Mouse (Mus musculus) embryonic facial prominence, embryonic 15.5 days (tissue): ENCODE measurements around the gene Nmnat2. TPM values are rescaled to one million over a fixed set of nuclear protein-coding genes. Genes with fewer than 3 reads are reported as not detected.

ENCODE experiments used
- ATAC-seq: fragments of 200-750 bp; cut with Nextera tagmentation; 2 replicates; pipeline ENCODE4 v1.8.0; 2017; ENCODE audit warnings: low read depth, moderate TSS enrichment; ENCODE audit not compliant: insufficient number of reproducible peaks, low FRiP score, low TSS enrichment
- H3K27ac ChIP-seq: fragments of 300-500 bp; sonication (generic); replicated peaks from 2 replicates; pipeline ENCODE4 v1.5.1; 2015; ENCODE audit warnings: mild to moderate bottlenecking, inconsistent platforms
- H3K27me3 ChIP-seq: fragments of 300-500 bp; sonication (generic); 2 replicates; pipeline ENCODE4 v1.6.1; 2015; ENCODE audit warnings: inconsistent platforms
- H3K36me3 ChIP-seq: fragments of 300-500 bp; sonication (generic); 2 replicates; pipeline ENCODE4 v1.6.1; 2015; ENCODE audit warnings: mild to moderate bottlenecking, inconsistent platforms
- H3K4me1 ChIP-seq: fragments of 300-500 bp; sonication (generic); 2 replicates; pipeline ENCODE4 v1.6.1; 2015; ENCODE audit warnings: inconsistent platforms
- H3K4me2 ChIP-seq: fragments of 300-500 bp; sonication (generic); replicated peaks from 2 replicates; pipeline ENCODE4 v1.6.1; 2015; ENCODE audit warnings: mild to moderate bottlenecking, inconsistent platforms
- H3K4me3 ChIP-seq: fragments of 300-500 bp; sonication (generic); replicated peaks from 2 replicates; pipeline ENCODE4 v1.5.1; 2015; ENCODE audit warnings: mild to moderate bottlenecking, inconsistent platforms
- H3K9ac ChIP-seq: fragments of 300-500 bp; sonication (generic); 2 replicates; pipeline ENCODE4 v1.6.1; 2015; ENCODE audit warnings: inconsistent platforms
- H3K9me3 ChIP-seq: fragments of 300-500 bp; sonication (generic); replicated peaks from 2 replicates; pipeline ENCODE4 v1.6.1; 2016; ENCODE audit warnings: inconsistent platforms
- WGBS: fragments of 180-500 bp; shearing (Covaris S2); methylation state at CpG from one replicate; pipeline ENCODE4 v1.1.7; 2015; 5-methylcytosine and 5-hydroxymethylcytosine counted together
- polyA plus RNA-seq: library from polyadenylated mRNA; unstranded; fragments of >200 nt; fragmentation: Nextera tagmentation; extraction: Ambion mirVana; gene quantifications from 2 replicates; pipeline ENCODE4 v1.2.1, GENCODE M21; 2015

The Nmnat2 gene
- polyA plus RNA-seq, 1 experiment from 2014 or later: 2.8 TPM

GRCm38 (mm10) chr1:153084191-153084590 lies 129.4 kb downstream of the Nmnat2 start:
- ATAC-seq: no peak
- Histone ChIP-seq H3K9ac (no peak overlapping the region), H3K36me3 (no peaks in the 10 kb centered on the region), H3K27ac (no peak overlapping the region), H3K4me2 (no peak overlapping the region), H3K4me3 (no peak overlapping the region), H3K4me1 (no peaks in the 10 kb centered on the region), H3K9me3 (no peaks in the 10 kb centered on the region), H3K27me3 (no peaks in the 10 kb centered on the region)
- 52% methylated on average over 6 of the region's 6 CpGs for WGBS

GRCm38 (mm10) chr1:153085198-153085597 lies 130.4 kb downstream of the Nmnat2 start:
- Histone ChIP-seq H3K27ac (no peak overlapping the region), H3K9ac (no peak overlapping the region), H3K9me3 (no peaks in the 10 kb centered on the region), H3K36me3 (no peaks in the 10 kb centered on the region), H3K4me1 (no peaks in the 10 kb centered on the region), H3K4me2 (no peak overlapping the region), H3K27me3 (no peaks in the 10 kb centered on the region), H3K4me3 (no peak overlapping the region)
- no peak for ATAC-seq
- 74% methylated on average over 5 of the region's 5 CpGs for whole genome bisulfite sequencing

- ATAC-seq: no peak
- no peak overlapping the region for H3K4me3 ChIP-seq
- H3K27ac ChIP-seq: no peak overlapping the region
- H3K36me3 ChIP-seq: no peaks in the 10 kb centered on the region
- no peaks in the 10 kb centered on the region for H3K27me3 ChIP-seq
- WGBS: 81% methylated on average over 5 of the region's 5 CpGs
- H3K9me3 ChIP-seq: no peaks in the 10 kb centered on the region
- H3K4me1 ChIP-seq: peaks cover 7% of the 10 kb centered on the region
- H3K9ac ChIP-seq: no peak overlapping the region
- H3K4me2 ChIP-seq: no peak overlapping the region
These were observed 133.0 kb downstream of the Nmnat2 start for GRCm38 (mm10) chr1:153087771-153088170.

GRCm38 (mm10) chr1:153090081-153090480 lies 135.3 kb downstream of the Nmnat2 start:
- peaks cover 9% of the 10 kb centered on the region for H3K4me1 ChIP-seq
- no peak overlapping the region for H3K9ac ChIP-seq
- no peak overlapping the region for H3K27ac ChIP-seq
- H3K9me3 ChIP-seq: no peaks in the 10 kb centered on the region
- no peaks in the 10 kb centered on the region for H3K36me3 ChIP-seq
- no peak for ATAC-seq
- H3K27me3 ChIP-seq: no peaks in the 10 kb centered on the region
- WGBS: 71% methylated on average over 2 of the region's 2 CpGs
- no peak overlapping the region for H3K4me2 ChIP-seq
- H3K4me3 ChIP-seq: no peak overlapping the region

GRCm38 (mm10) chr1:153090807-153091206 lies 136.0 kb downstream of the Nmnat2 start:
- no peaks in the 10 kb centered on the region for H3K36me3 ChIP-seq
- no peak for ATAC-seq
- H3K9me3 ChIP-seq: no peaks in the 10 kb centered on the region
- H3K27me3 ChIP-seq: no peaks in the 10 kb centered on the region
- 71% methylated on average over 4 of the region's 4 CpGs for WGBS
- no peak overlapping the region for H3K27ac ChIP-seq
- H3K9ac ChIP-seq: no peak overlapping the region
- peaks cover 11% of the 10 kb centered on the region for H3K4me1 ChIP-seq
- no peak overlapping the region for H3K4me2 ChIP-seq
- no peak overlapping the region for H3K4me3 ChIP-seq

- no peak overlapping the region for H3K9ac ChIP-seq
- peaks cover 19% of the 10 kb centered on the region for H3K4me1 ChIP-seq
- no peaks in the 10 kb centered on the region for H3K36me3 ChIP-seq
- H3K9me3 ChIP-seq: no peaks in the 10 kb centered on the region
- no peak overlapping the region for H3K4me2 ChIP-seq
- ATAC-seq: peak; percentile 63; the same call in 1 of the 2 replicates
- no peak overlapping the region for H3K4me3 ChIP-seq
- H3K27ac ChIP-seq: 0 out of 2 replicates have a peak overlapping the region, but pooled peaks have one; percentile 11
- 27% methylated on average over 9 of the region's 9 CpGs for WGBS
- no peaks in the 10 kb centered on the region for H3K27me3 ChIP-seq
These were observed 136.8 kb downstream of the Nmnat2 start for GRCm38 (mm10) chr1:153091438-153092236.

GRCm38 (mm10) chr1:153092237-153092975 lies 137.6 kb downstream of the Nmnat2 start:
- H3K4me2 ChIP-seq: no peak overlapping the region
- H3K4me3 ChIP-seq: no peak overlapping the region
- no peaks in the 10 kb centered on the region for H3K9me3 ChIP-seq
- no peak overlapping the region for H3K9ac ChIP-seq
- WGBS: 49% methylated on average over 5 of the region's 5 CpGs
- peaks cover 19% of the 10 kb centered on the region for H3K4me1 ChIP-seq
- no peak for ATAC-seq
- H3K27me3 ChIP-seq: no peaks in the 10 kb centered on the region
- no peaks in the 10 kb centered on the region for H3K36me3 ChIP-seq
- no peak overlapping the region for H3K27ac ChIP-seq

GRCm38 (mm10) chr1:153093172-153093571 lies 138.4 kb downstream of the Nmnat2 start:
- no peak overlapping the region for H3K4me3 ChIP-seq
- H3K27me3 ChIP-seq: no peaks in the 10 kb centered on the region
- H3K4me2 ChIP-seq: no peak overlapping the region
- 59% methylated on average over 5 of the region's 5 CpGs for WGBS
- no peak overlapping the region for H3K9ac ChIP-seq
- no peaks in the 10 kb centered on the region for H3K36me3 ChIP-seq
- H3K27ac ChIP-seq: no peak overlapping the region
- H3K4me1 ChIP-seq: peaks cover 19% of the 10 kb centered on the region
- H3K9me3 ChIP-seq: no peaks in the 10 kb centered on the region
- no peak for ATAC-seq

GRCm38 (mm10) chr1:153093581-153093980 lies 138.8 kb downstream of the Nmnat2 start:
- Histone ChIP-seq H3K4me1 (peaks cover 19% of the 10 kb centered on the region), H3K4me3 (no peak overlapping the region), H3K4me2 (no peak overlapping the region), H3K27ac (no peak overlapping the region), H3K27me3 (no peaks in the 10 kb centered on the region), H3K9me3 (no peaks in the 10 kb centered on the region), H3K36me3 (no peaks in the 10 kb centered on the region), H3K9ac (no peak overlapping the region)
- 63% methylated on average over 4 of the region's 4 CpGs for WGBS
- no peak for ATAC-seq

GRCm38 (mm10) chr1:153094226-153095076 lies 139.7 kb downstream of the Nmnat2 start:
- peaks cover 19% of the 10 kb centered on the region for H3K4me1 ChIP-seq
- 44% methylated on average over 12 of the region's 12 CpGs for WGBS
- no peak overlapping the region for H3K4me3 ChIP-seq
- H3K9ac ChIP-seq: no peak overlapping the region
- no peaks in the 10 kb centered on the region for H3K9me3 ChIP-seq
- no peak overlapping the region for H3K27ac ChIP-seq
- H3K36me3 ChIP-seq: no peaks in the 10 kb centered on the region
- H3K4me2 ChIP-seq: no peak overlapping the region
- no peaks in the 10 kb centered on the region for H3K27me3 ChIP-seq
- ATAC-seq: no peak

GRCm38 (mm10) chr1:153095328-153095727 lies 140.5 kb downstream of the Nmnat2 start:
- Histone ChIP-seq H3K9me3 (no peaks in the 10 kb centered on the region), H3K9ac (no peak overlapping the region), H3K4me3 (no peak overlapping the region), H3K27me3 (no peaks in the 10 kb centered on the region), H3K36me3 (no peaks in the 10 kb centered on the region), H3K4me1 (peaks cover 19% of the 10 kb centered on the region), H3K4me2 (no peak overlapping the region), H3K27ac (no peak overlapping the region)
- 48% methylated on average over 6 of the region's 6 CpGs for WGBS
- no peak for ATAC-seq
